11 mouse cellular contexts compared by ENCODE assay signal in the genomic region with DNA sequence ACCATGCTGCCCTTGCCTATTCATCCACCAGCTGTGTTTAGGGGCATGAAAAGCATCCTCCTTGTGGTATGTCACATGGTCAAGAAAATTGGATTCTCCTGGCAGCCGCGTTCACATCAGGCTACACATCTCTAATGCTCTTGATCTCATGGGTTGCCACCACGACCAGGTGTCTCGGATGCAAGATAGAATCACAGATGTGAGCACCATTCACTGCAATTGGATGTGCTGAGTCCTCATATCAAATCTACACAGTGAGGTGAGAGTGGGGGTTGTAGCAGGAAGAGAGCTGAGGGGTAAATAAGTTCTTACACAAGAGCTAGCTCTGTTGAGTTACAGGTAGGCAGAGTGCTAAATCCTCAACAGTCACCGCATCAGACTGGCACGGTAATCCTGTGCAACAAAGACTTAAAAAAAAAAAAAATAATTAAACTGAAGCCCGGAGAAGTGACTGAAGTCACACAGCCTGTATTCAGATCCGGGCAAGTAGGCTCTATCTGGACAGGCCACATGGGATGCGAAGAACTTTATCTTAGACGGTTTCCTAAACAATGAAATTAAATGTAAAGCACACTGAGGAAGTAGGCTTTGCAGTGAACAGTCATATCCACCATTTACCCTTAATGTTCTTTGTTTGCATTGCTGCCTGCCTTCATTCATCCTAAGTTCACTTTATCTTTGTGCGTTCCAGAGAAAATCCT. TPM values are rescaled to one million over a fixed set of nuclear protein-coding genes. Genes with fewer than 3 reads are reported as not detected.
DNase-seq lines count a peak whose midpoint lies in the region; ATAC-seq and TF ChIP-seq lines count a peak whose summit lies in the region.
"Had no signal": no experiment of that assay in that cellular context is flagged by ENCODE, and none has a peak within 500 bp of the region (broad histone marks: within the 10 kb centered on the region; RNA-seq: fewer than 3 reads in every experiment).

No protein-coding gene starts in this region.

- H3K4me2 ChIP-seq in forebrain, embryonic 13.5 days, result no peak overlapping the region
- H3K4me2 ChIP-seq in forebrain, embryonic 12.5 days, result no peak overlapping the region
- H3K4me2 ChIP-seq in heart, postnatal 0 days (ENCODE audit: low read depth, low read length), result no peak overlapping the region
- no peak overlapping the region for H3K4me2 ChIP-seq in lung, embryonic 15.5 days
- H3K4me2 ChIP-seq: neural tube, embryonic 15.5 days had no signal

- 91% methylated on average over 11 of the region's 11 CpGs for WGBS in forebrain, embryonic 13.5 days
- 91% methylated on average over 11 of the region's 11 CpGs for WGBS in forebrain, embryonic 12.5 days
- WGBS in heart, postnatal 0 days, result 78% methylated on average over 11 of the region's 11 CpGs
- WGBS in lung, embryonic 15.5 days, result 79% methylated on average over 11 of the region's 11 CpGs

- H3K27ac ChIP-seq in forebrain, embryonic 13.5 days, result peak overlapping the region; percentile 79
- no peak overlapping the region for H3K27ac ChIP-seq in forebrain, embryonic 12.5 days
- H3K27ac ChIP-seq in heart, postnatal 0 days (ENCODE audit: low read depth), result peak overlapping the region; percentile 74; the same call in 1 of the 2 replicates
- peak overlapping the region; percentile 81 for H3K27ac ChIP-seq in lung, embryonic 15.5 days
- H3K27ac ChIP-seq: liver, embryonic 14.5 days had no signal

- H3K9ac ChIP-seq in forebrain, embryonic 13.5 days, result no peak overlapping the region
- no peak overlapping the region for H3K9ac ChIP-seq in forebrain, embryonic 12.5 days
- H3K9ac ChIP-seq in heart, postnatal 0 days (replicated peaks; ENCODE audit: low read depth, low read length), result no peak overlapping the region
- H3K9ac ChIP-seq in lung, embryonic 15.5 days, result no peak overlapping the region
- H3K9ac ChIP-seq: liver, embryonic 14.5 days; neural tube, embryonic 15.5 days had no signal

- no peak overlapping the region for H3K4me3 ChIP-seq in forebrain, embryonic 13.5 days
- H3K4me3 ChIP-seq in forebrain, embryonic 12.5 days (replicated peaks), result no peak overlapping the region
- H3K4me3 ChIP-seq in heart, postnatal 0 days (ENCODE audit: low read depth, low read length), result no peak overlapping the region
- H3K4me3 ChIP-seq in lung, embryonic 15.5 days, result no peak overlapping the region
- H3K4me3 ChIP-seq: erythroblast, embryonic 14.5 days; neural tube, embryonic 15.5 days had no signal

- intact Hi-C loops in heart, postnatal 25 days (cut with DNase I), result loop anchor here (2.0 kb wide), 1 partner anchor 16 kb away; no protein-coding TSS in a partner anchor

- H3K27me3 ChIP-seq in forebrain, embryonic 13.5 days, result no peaks in the 10 kb centered on the region
- H3K27me3 ChIP-seq in forebrain, embryonic 12.5 days, result no peaks in the 10 kb centered on the region
- H3K27me3 ChIP-seq in heart, postnatal 0 days (ENCODE audit: control insufficient read depth, insufficient read depth, low read length), result no peaks in the 10 kb centered on the region
- H3K27me3 ChIP-seq in lung, embryonic 15.5 days, result no peaks in the 10 kb centered on the region
- H3K27me3 ChIP-seq: neural tube, embryonic 15.5 days had no signal

- no peak for TF ChIP-seq CTCF in heart, postnatal 0 days (IDR thresholded peaks at IDR 0.05; ENCODE audit: low read depth)

- TF ChIP-seq EP300 in heart, postnatal 0 days (IDR thresholded peaks at IDR 0.05; ENCODE audit: low read depth), result no peak

- ATAC-seq in forebrain, embryonic 13.5 days, result no peak
- no peak for ATAC-seq in forebrain, embryonic 12.5 days (ENCODE audit: low FRiP score)
- ATAC-seq in heart, postnatal 0 days (ENCODE audit: insufficient read depth, low read depth), result no peak
- no peak for ATAC-seq in lung, embryonic 15.5 days (ENCODE audit: borderline replicate concordance, extremely low read depth, low FRiP score, low TSS enrichment)

- no peak for DNase-seq in heart, postnatal 0 days (ENCODE audit: low spot score)
- no peak for DNase-seq in heart, postnatal 25 days (ENCODE audit: low spot score)
- no peak for DNase-seq in lung, postnatal 4 days
- peak; percentile 45 for DNase-seq in naive thymus-derived CD4-positive, alpha-beta T cell, adult 2 months (ENCODE audit: low read depth)
- no peak for DNase-seq in right cerebral cortex, adult 18-20 months

- H3K9me3 ChIP-seq in forebrain, embryonic 13.5 days (replicated peaks), result no peaks in the 10 kb centered on the region
- H3K9me3 ChIP-seq in forebrain, embryonic 12.5 days, result no peaks in the 10 kb centered on the region
- no peaks in the 10 kb centered on the region for H3K9me3 ChIP-seq in heart, postnatal 0 days (replicated peaks; ENCODE audit: control insufficient read depth, low read length)
- H3K9me3 ChIP-seq in lung, embryonic 15.5 days, result no peaks in the 10 kb centered on the region
- H3K9me3 ChIP-seq: neural tube, embryonic 15.5 days had no signal

- H3K36me3 ChIP-seq in forebrain, embryonic 13.5 days (ENCODE audit: poor library complexity, severe bottlenecking), result no peaks in the 10 kb centered on the region
- H3K36me3 ChIP-seq in forebrain, embryonic 12.5 days (replicated peaks), result no peaks in the 10 kb centered on the region
- peaks cover 6% of the 10 kb centered on the region; the same call in 1 of the 2 replicates for H3K36me3 ChIP-seq in heart, postnatal 0 days (replicated peaks; ENCODE audit: control insufficient read depth, insufficient read depth, low read length)
- peaks cover 6% of the 10 kb centered on the region; the same call in 1 of the 2 replicates for H3K36me3 ChIP-seq in lung, embryonic 15.5 days
- H3K36me3 ChIP-seq: neural tube, embryonic 15.5 days had no signal

- peaks cover 24% of the 10 kb centered on the region for H3K4me1 ChIP-seq in forebrain, embryonic 13.5 days
- H3K4me1 ChIP-seq in forebrain, embryonic 12.5 days, result 0 out of 2 replicates have a peak, but pooled peaks cover 4% of the 10 kb centered on the region
- peaks cover 33% of the 10 kb centered on the region for H3K4me1 ChIP-seq in heart, postnatal 0 days (ENCODE audit: control insufficient read depth, insufficient read depth)
- peaks cover 50% of the 10 kb centered on the region for H3K4me1 ChIP-seq in lung, embryonic 15.5 days

RNA-seq across cellular contexts. Expression of a gene that starts 26.4 kb away (rescaled TPM):
- polyA plus RNA-seq in forebrain, embryonic 13.5 days (2015; fragmentation: Nextera tagmentation; extraction: Ambion mirVana), result 2.0 TPM in 2 replicates
- polyA plus RNA-seq in forebrain, embryonic 12.5 days (2016; fragmentation: Nextera tagmentation; extraction: Ambion mirVana), result 2.2 and 2.9 TPM in 2 replicates
- total RNA-seq in heart, postnatal 0 days (2014; rRNA removed; ENCODE audit: low replicate concordance), result 11.6 and 13.4 TPM in 2 replicates
- polyA plus RNA-seq in heart, postnatal 0 days (2015; fragmentation: Nextera tagmentation; extraction: Ambion mirVana), result 4.6 TPM in 2 replicates
- 10 to 100 TPM; 14.0 to 17.5 TPM for total RNA-seq in heart, postnatal 25 days (2021)
- polyA plus RNA-seq in lung, embryonic 15.5 days (2015; fragmentation: Nextera tagmentation; extraction: Ambion mirVana), result 12.7 and 14.2 TPM in 2 replicates
